Mouse (Mus musculus): Measurements from ENCODE around the gene Gm44973. TPM values are rescaled to one million over a fixed set of nuclear protein-coding genes. Genes with fewer than 3 reads are reported as not detected.

The Gm44973 gene
- total and polyA plus RNA-seq, 2 experiments, result 0.55 TPM; not detected in 1

DNA sequence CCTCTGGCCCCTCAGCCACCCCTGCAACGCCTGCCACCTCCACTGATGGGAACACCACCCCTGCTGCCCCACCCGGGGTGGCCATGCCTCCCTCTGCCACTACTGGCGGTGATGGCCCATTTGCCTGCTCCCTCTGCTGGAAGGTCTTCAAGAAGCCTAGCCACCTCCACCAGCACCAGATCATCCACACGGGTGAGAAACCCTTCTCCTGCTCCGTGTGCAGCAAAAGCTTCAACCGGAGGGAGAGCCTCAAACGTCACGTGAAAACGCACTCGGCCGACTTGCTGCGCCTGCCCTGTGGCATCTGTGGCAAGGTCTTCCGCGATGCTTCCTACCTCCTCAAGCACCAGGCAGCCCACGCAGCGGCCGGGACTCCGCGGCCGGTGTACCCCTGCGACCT is 14.7 kb downstream of the Gm44973 start:
- WGBS, result 94% methylated on average over 21 of the region's 21 CpGs
- no peak for DNase-seq (ENCODE audit: extremely low read depth, low read depth, low spot score)
- H3K4me3 ChIP-seq (ENCODE audit: insufficient read depth, low read depth, low read length), result no peak overlapping the region

GRCm38 (mm10) chr7:5030554-5031275 is 15.4 kb downstream of the Gm44973 start:
- Histone ChIP-seq H3K79me2 (ENCODE audit: control insufficient read depth, insufficient read depth, low read length) (no peaks in the 10 kb centered on the region; the same call in 1 of the 2 replicates), H3K27me3 (ENCODE audit: control insufficient read depth, insufficient read depth, low read length) (peaks cover 3% of the 10 kb centered on the region; the same call in 1 of the 2 replicates), H3K27ac (replicated peaks; ENCODE audit: insufficient read depth, low read depth, low read length) (no peak overlapping the region), H3K9ac (ENCODE audit: low read depth, low read length) (no peak overlapping the region), H3K4me3 (ENCODE audit: insufficient read depth, low read depth, low read length) (no peak overlapping the region), H3K4me1 (ENCODE audit: control insufficient read depth, insufficient read depth, low read length) (no peaks in the 10 kb centered on the region), H3K36me3 (ENCODE audit: control insufficient read depth, insufficient read depth, low read length) (peaks cover 40% of the 10 kb centered on the region)
- 94% methylated on average over 63 of the region's 63 CpGs for WGBS
- no peak for DNase-seq (ENCODE audit: extremely low read depth, low read depth, low spot score)
- TF ChIP-seq POLR2A (IDR thresholded peaks at IDR 0.05; ENCODE audit: extremely low read depth, insufficient read depth, low read length) (no peak), CTCF (IDR thresholded peaks at IDR 0.05; ENCODE audit: low read depth, low read length) (no peak)

More for the DNA sequence above, 14.7 kb downstream of the Gm44973 start:
- Histone ChIP-seq H3K4me1 (ENCODE audit: control insufficient read depth, insufficient read depth, low read length) (no peaks in the 10 kb centered on the region), H3K79me2 (ENCODE audit: control insufficient read depth, insufficient read depth, low read length) (peaks cover 3% of the 10 kb centered on the region; the same call in 1 of the 2 replicates), H3K9ac (ENCODE audit: low read depth, low read length) (no peak overlapping the region), H3K36me3 (ENCODE audit: control insufficient read depth, insufficient read depth, low read length) (peaks cover 40% of the 10 kb centered on the region), H3K27me3 (ENCODE audit: control insufficient read depth, insufficient read depth, low read length) (peaks cover 3% of the 10 kb centered on the region; the same call in 1 of the 2 replicates), H3K27ac (replicated peaks; ENCODE audit: insufficient read depth, low read depth, low read length) (no peak overlapping the region)
- TF ChIP-seq CTCF (IDR thresholded peaks at IDR 0.05; ENCODE audit: low read depth, low read length) (no peak), POLR2A (IDR thresholded peaks at IDR 0.05; ENCODE audit: extremely low read depth, insufficient read depth, low read length) (no peak)

- no peak for DNase-seq (ENCODE audit: extremely low read depth, low read depth, low spot score)
- Histone ChIP-seq H3K9ac (ENCODE audit: low read depth, low read length) (no peak overlapping the region), H3K4me1 (ENCODE audit: control insufficient read depth, insufficient read depth, low read length) (no peaks in the 10 kb centered on the region), H3K79me2 (ENCODE audit: control insufficient read depth, insufficient read depth, low read length) (no peaks in the 10 kb centered on the region), H3K4me3 (ENCODE audit: insufficient read depth, low read depth, low read length) (no peak overlapping the region), H3K27ac (replicated peaks; ENCODE audit: insufficient read depth, low read depth, low read length) (no peak overlapping the region), H3K36me3 (ENCODE audit: control insufficient read depth, insufficient read depth, low read length) (peaks cover 40% of the 10 kb centered on the region), H3K27me3 (ENCODE audit: control insufficient read depth, insufficient read depth, low read length) (peaks cover 3% of the 10 kb centered on the region; the same call in 1 of the 2 replicates)
- WGBS, result 95% methylated on average over 46 of the region's 46 CpGs
- TF ChIP-seq CTCF (IDR thresholded peaks at IDR 0.05; ENCODE audit: low read depth, low read length) (no peak), POLR2A (IDR thresholded peaks at IDR 0.05; ENCODE audit: extremely low read depth, insufficient read depth, low read length) (no peak)
Measured at GRCm38 (mm10) chr7:5031496-5031895, 16.2 kb downstream of the Gm44973 start.

GRCm38 (mm10) chr7:5033818-5034217 is 18.5 kb downstream of the Gm44973 start, which contains the start of gene 4632433K11Rik:
4632433K11Rik (plus strand) TSS chr7:5034118.
- H3K9ac ChIP-seq (ENCODE audit: low read depth, low read length), result no peak within 1 kb of the TSS
- no peak within 1 kb of the TSS for H3K4me3 ChIP-seq (ENCODE audit: insufficient read depth, low read depth, low read length)
- H3K27me3 ChIP-seq (ENCODE audit: control insufficient read depth, insufficient read depth, low read length), result peaks cover 3% of the 10 kb centered on the region; the same call in 1 of the 2 replicates
- H3K36me3 ChIP-seq (ENCODE audit: control insufficient read depth, insufficient read depth, low read length), result peaks cover 30% of the 10 kb centered on the region
- H3K79me2 ChIP-seq (ENCODE audit: control insufficient read depth, insufficient read depth, low read length), result no peaks in the 10 kb centered on the region
- peaks cover 2% of the 10 kb centered on the region for H3K4me1 ChIP-seq (ENCODE audit: control insufficient read depth, insufficient read depth, low read length)
- no peak for DNase-seq (ENCODE audit: extremely low read depth, low read depth, low spot score)
- WGBS, result 87% methylated on average over 3 of the region's 3 CpGs
- TF ChIP-seq CTCF (IDR thresholded peaks at IDR 0.05; ENCODE audit: low read depth, low read length) (no peak), POLR2A (IDR thresholded peaks at IDR 0.05; ENCODE audit: extremely low read depth, insufficient read depth, low read length) (no peak)
- no peak within 1 kb of the TSS for H3K27ac ChIP-seq (replicated peaks; ENCODE audit: insufficient read depth, low read depth, low read length)

DNA sequence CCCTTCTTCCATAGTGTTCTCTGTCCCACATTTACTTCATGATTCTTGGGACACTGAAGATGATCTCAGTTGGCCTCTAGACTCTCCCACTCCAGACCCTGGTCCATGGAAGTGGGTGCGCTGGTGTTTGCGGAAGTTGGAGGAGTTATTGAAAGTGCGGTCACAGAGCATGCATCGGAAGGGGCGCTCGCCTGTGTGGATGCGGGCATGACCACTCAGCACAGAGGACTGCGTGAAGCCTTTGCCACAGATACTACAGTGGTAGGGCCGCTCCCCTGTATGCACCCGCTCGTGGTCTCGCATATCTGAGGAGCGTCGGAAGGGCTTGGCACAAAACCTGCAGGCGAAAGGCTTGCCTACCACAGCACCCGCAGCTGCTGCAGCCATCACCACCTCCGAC is 20.3 kb downstream of the Gm44973 start:
- no peak for DNase-seq (ENCODE audit: extremely low read depth, low read depth, low spot score)
- 98% methylated on average over 17 of the region's 17 CpGs for WGBS
- no peak overlapping the region for H3K9ac ChIP-seq (ENCODE audit: low read depth, low read length)

DNA sequence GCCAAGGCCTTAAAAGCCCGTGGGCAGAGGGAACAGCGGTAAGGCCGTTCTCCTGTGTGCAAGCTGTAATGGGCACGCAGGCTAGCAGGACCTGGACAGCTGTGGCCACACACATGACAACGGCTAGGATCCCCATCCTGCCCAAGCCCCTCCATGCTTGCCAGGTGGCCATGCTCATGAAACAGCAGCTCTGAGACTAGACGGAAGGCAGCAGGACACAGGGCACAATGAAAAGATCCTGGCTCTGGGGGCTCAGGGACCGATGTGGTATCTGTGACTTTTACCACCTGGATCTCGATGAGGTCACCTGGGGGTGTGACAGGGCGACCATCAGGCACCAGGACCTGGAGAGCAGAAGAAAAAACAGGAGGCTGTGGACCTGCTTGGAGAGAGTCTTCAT is 20.8 kb downstream of the Gm44973 start:
- Histone ChIP-seq H3K4me1 (ENCODE audit: control insufficient read depth, insufficient read depth, low read length) (peaks cover 2% of the 10 kb centered on the region), H3K27ac (replicated peaks; ENCODE audit: insufficient read depth, low read depth, low read length) (no peak overlapping the region), H3K4me3 (ENCODE audit: insufficient read depth, low read depth, low read length) (no peak overlapping the region), H3K36me3 (ENCODE audit: control insufficient read depth, insufficient read depth, low read length) (peaks cover 8% of the 10 kb centered on the region), H3K79me2 (ENCODE audit: control insufficient read depth, insufficient read depth, low read length) (no peaks in the 10 kb centered on the region), H3K27me3 (ENCODE audit: control insufficient read depth, insufficient read depth, low read length) (0 out of 2 replicates have a peak, but pooled peaks cover 3% of the 10 kb centered on the region), H3K9ac (ENCODE audit: low read depth, low read length) (no peak overlapping the region)
- no peak for TF ChIP-seq POLR2A (IDR thresholded peaks at IDR 0.05; ENCODE audit: extremely low read depth, insufficient read depth, low read length)
- TF ChIP-seq CTCF (IDR thresholded peaks at IDR 0.05; ENCODE audit: low read depth, low read length), result no peak
- DNase-seq (ENCODE audit: extremely low read depth, low read depth, low spot score), result no peak
- WGBS, result 97% methylated on average over 9 of the region's 9 CpGs

More for the DNA sequence above, 20.3 kb downstream of the Gm44973 start:
- TF ChIP-seq POLR2A (IDR thresholded peaks at IDR 0.05; ENCODE audit: extremely low read depth, insufficient read depth, low read length) (no peak), CTCF (IDR thresholded peaks at IDR 0.05; ENCODE audit: low read depth, low read length) (no peak)
- Histone ChIP-seq H3K36me3 (ENCODE audit: control insufficient read depth, insufficient read depth, low read length) (peaks cover 12% of the 10 kb centered on the region), H3K27me3 (ENCODE audit: control insufficient read depth, insufficient read depth, low read length) (0 out of 2 replicates have a peak, but pooled peaks cover 3% of the 10 kb centered on the region), H3K4me1 (ENCODE audit: control insufficient read depth, insufficient read depth, low read length) (peaks cover 2% of the 10 kb centered on the region), H3K4me3 (ENCODE audit: insufficient read depth, low read depth, low read length) (no peak overlapping the region), H3K79me2 (ENCODE audit: control insufficient read depth, insufficient read depth, low read length) (no peaks in the 10 kb centered on the region), H3K27ac (replicated peaks; ENCODE audit: insufficient read depth, low read depth, low read length) (no peak overlapping the region)
